Mouse (Mus musculus) megakaryocyte progenitor cell, adult 5-6 weeks (primary cell): ENCODE measurements around the gene Hras. TPM values are rescaled to one million over a fixed set of nuclear protein-coding genes. Genes with fewer than 3 reads are reported as not detected.
A peak's percentile ranks its signal among the peaks of the same experiment; 100 is the strongest.

ENCODE experiments used
- ATAC-seq: replicated peaks from 2 replicates; pipeline ENCODE4 v1.8.0; 2016; ENCODE audit warnings: mild to moderate bottlenecking, moderate TSS enrichment, inconsistent platforms; ENCODE audit not compliant: poor library complexity
- total RNA-seq, 2 experiments: library from RNA; stranded (forward) in 1 of 2; stranded (reverse) in 1 of 2; fragments of 157-497, 149-512 nt in 1 of 2; fragments of 200-1000 nt in 1 of 2; gene quantifications; 2 replicates each; pipeline versions ENCODE4 v1.2.3 to v1.2.4; 2015 to 2017

Gene Hras
- total RNA-seq (2015) (30.5 and 40.6 TPM in 2 replicates), total RNA-seq (2017) (19.9 and 23.7 TPM in 2 replicates)

GRCm38 (mm10) chr7:141193948-141194347, at the start of gene Hras, which contains the start of gene Lrrc56:
Gene Hras (minus strand): TSS chr7:141194005.
Gene Lrrc56 (plus strand): TSS chr7:141194157.
- ATAC-seq = peak; percentile 90

- ATAC-seq = no peak
These were observed 37.7 kb upstream of the Hras start for GRCm38 (mm10) chr7:141231551-141231950.

GRCm38 (mm10) chr7:141231111-141231510, 37.3 kb upstream of the Hras start:
- ATAC-seq = no peak

GRCm38 (mm10) chr7:141230570-141230969, 36.8 kb upstream of the Hras start:
- no peak for ATAC-seq

- ATAC-seq = no peak
These were observed 35.9 kb upstream of the Hras start for GRCm38 (mm10) chr7:141229702-141230101.

- peak; percentile 98 for ATAC-seq
These were observed 34.7 kb upstream of the Hras start, which contains the start of gene Phrf1 for GRCm38 (mm10) chr7:141228279-141229067. Gene Phrf1 (plus strand): TSS chr7:141228784.

- peak; percentile 1; the same call in 1 of the 2 replicates for ATAC-seq
These were observed 34.0 kb upstream of the Hras start for GRCm38 (mm10) chr7:141227796-141228195.

- no peak for ATAC-seq
These were observed 32.7 kb upstream of the Hras start for GRCm38 (mm10) chr7:141226535-141226934.

- ATAC-seq = no peak
These were observed 29.0 kb upstream of the Hras start for GRCm38 (mm10) chr7:141222696-141223215.

- ATAC-seq = no peak
These were observed 28.3 kb upstream of the Hras start for GRCm38 (mm10) chr7:141222126-141222467.

- peak; percentile 93 for ATAC-seq
These were observed 27.7 kb upstream of the Hras start for GRCm38 (mm10) chr7:141221249-141222125.

- no peak for ATAC-seq
These were observed 26.6 kb upstream of the Hras start for GRCm38 (mm10) chr7:141220377-141220776.

- no peak for ATAC-seq
These were observed 25.8 kb upstream of the Hras start for GRCm38 (mm10) chr7:141219558-141220099.

- no peak for ATAC-seq
These were observed 24.8 kb upstream of the Hras start for GRCm38 (mm10) chr7:141218557-141219133.

- no peak for ATAC-seq
These were observed 24.3 kb upstream of the Hras start for GRCm38 (mm10) chr7:141218141-141218540.

- no peak for ATAC-seq
These were observed 23.7 kb upstream of the Hras start for GRCm38 (mm10) chr7:141217343-141218013.

- ATAC-seq = no peak
These were observed 23.1 kb upstream of the Hras start for GRCm38 (mm10) chr7:141216894-141217293.

GRCm38 (mm10) chr7:141215880-141216733, 22.3 kb upstream of the Hras start:
- ATAC-seq = peak; percentile 34
